Mouse (Mus musculus): ENCODE data around the gene Cnnm2. TPM values are rescaled to one million over a fixed set of nuclear protein-coding genes. Genes with fewer than 3 reads are reported as not detected.

Cnnm2 gene
- polyA plus RNA-seq, 1 experiment: 8.1 TPM

GRCm38 (mm10) chr19:46898222-46898621 is 136.8 kb downstream of the Cnnm2 start:
- H3K4me2 ChIP-seq (ENCODE audit: low read depth): no peak overlapping the region
- no peaks in the 10 kb centered on the region for H3K27me3 ChIP-seq (ENCODE audit: control insufficient read depth, insufficient read depth, insufficient read length)
- H3K4me3 ChIP-seq: no peak overlapping the region
- no peak overlapping the region for H3ac ChIP-seq (ENCODE audit: control insufficient read depth, insufficient read length)
- H3K79me2 ChIP-seq (ENCODE audit: control insufficient read depth, insufficient read depth): no peaks in the 10 kb centered on the region
- peaks cover 28% of the 10 kb centered on the region for H3K36me3 ChIP-seq (ENCODE audit: control insufficient read depth, insufficient read depth)
- no peak for TF ChIP-seq CEBPB (IDR thresholded peaks at IDR 0.05; ENCODE audit: insufficient read depth, poor library complexity, severe bottlenecking)
- peak in 1 of 3 experiments; percentile 15 for TF ChIP-seq MYOD1 (IDR thresholded peaks at IDR 0.05; ENCODE audit: control insufficient read depth in 1 of 3, insufficient read length in 2 of 3, low read depth in 2 of 3)

- H3ac ChIP-seq (ENCODE audit: control insufficient read depth, insufficient read length): no peak overlapping the region
- H3K27me3 ChIP-seq (ENCODE audit: control insufficient read depth, insufficient read depth, insufficient read length): no peaks in the 10 kb centered on the region
- TF ChIP-seq POLR2AphosphoS2 (IDR thresholded peaks at IDR 0.05; ENCODE audit: insufficient read length, low read depth) (no peak), MAX (IDR thresholded peaks at IDR 0.05; ENCODE audit: low read depth) (no peak), MYOD1 (IDR thresholded peaks at IDR 0.05; ENCODE audit: control insufficient read depth in 1 of 3, insufficient read length in 2 of 3, low read depth in 2 of 3) (no peak), POLR2A (IDR thresholded peaks at IDR 0.05; ENCODE audit: insufficient read length, low read depth) (no peak), REST (IDR thresholded peaks at IDR 0.05; ENCODE audit: insufficient read depth, insufficient read length) (no peak), TCF3 (IDR thresholded peaks at IDR 0.05; ENCODE audit: insufficient read length, low read depth) (no peak), E2F4 (IDR thresholded peaks at IDR 0.05; ENCODE audit: insufficient read depth) (no peak), CEBPB (IDR thresholded peaks at IDR 0.05; ENCODE audit: insufficient read depth, poor library complexity, severe bottlenecking) (no peak), TCF12 (IDR thresholded peaks at IDR 0.05; ENCODE audit: insufficient read depth, poor library complexity, severe bottlenecking) (no peak), USF1 (IDR thresholded peaks at IDR 0.05; ENCODE audit: low read depth) (no peak)
- H3K79me2 ChIP-seq (ENCODE audit: control insufficient read depth, insufficient read depth): no peaks in the 10 kb centered on the region
- peak overlapping the region; percentile 22 for H3K4me2 ChIP-seq (ENCODE audit: low read depth)
- H3K36me3 ChIP-seq (ENCODE audit: control insufficient read depth, insufficient read depth): peaks cover 32% of the 10 kb centered on the region
- H3K4me3 ChIP-seq: no peak overlapping the region
These were observed 137.9 kb downstream of the Cnnm2 start for GRCm38 (mm10) chr19:46899306-46899705.

GRCm38 (mm10) chr19:46899871-46900270 is 138.5 kb downstream of the Cnnm2 start:
- TF ChIP-seq MYOG (IDR thresholded peaks at IDR 0.05; ENCODE audit: control insufficient read depth in 1 of 3, insufficient read depth in 1 of 3, insufficient read length in 2 of 3, low read depth in 2 of 3) (peak; percentile 71 to 90 (median 76)), TCF12 (IDR thresholded peaks at IDR 0.05; ENCODE audit: insufficient read depth, poor library complexity, severe bottlenecking) (peak; percentile 63), POLR2A (IDR thresholded peaks at IDR 0.05; ENCODE audit: insufficient read length, low read depth) (no peak), SRF (IDR thresholded peaks at IDR 0.05; ENCODE audit: control insufficient read depth, insufficient read length, low read depth) (no peak), USF1 (IDR thresholded peaks at IDR 0.05; ENCODE audit: low read depth) (no peak), E2F4 (IDR thresholded peaks at IDR 0.05; ENCODE audit: insufficient read depth) (no peak), POLR2AphosphoS2 (IDR thresholded peaks at IDR 0.05; ENCODE audit: insufficient read length, low read depth) (no peak), MYOD1 (IDR thresholded peaks at IDR 0.05; ENCODE audit: control insufficient read depth in 1 of 3, insufficient read length in 2 of 3, low read depth in 2 of 3) (peak; percentile 100), REST (IDR thresholded peaks at IDR 0.05; ENCODE audit: insufficient read depth, insufficient read length) (no peak), TCF3 (IDR thresholded peaks at IDR 0.05; ENCODE audit: insufficient read length, low read depth) (peak; percentile 72), MAX (IDR thresholded peaks at IDR 0.05; ENCODE audit: low read depth) (no peak), CEBPB (IDR thresholded peaks at IDR 0.05; ENCODE audit: insufficient read depth, poor library complexity, severe bottlenecking) (no peak)
- H3K79me2 ChIP-seq (ENCODE audit: control insufficient read depth, insufficient read depth): no peaks in the 10 kb centered on the region

GRCm38 (mm10) chr19:46900786-46901185 is 139.4 kb downstream of the Cnnm2 start:
- H3K4me2 ChIP-seq (ENCODE audit: low read depth): no peak overlapping the region
- no peaks in the 10 kb centered on the region for H3K27me3 ChIP-seq (ENCODE audit: control insufficient read depth, insufficient read depth, insufficient read length)
- peaks cover 24% of the 10 kb centered on the region for H3K36me3 ChIP-seq (ENCODE audit: control insufficient read depth, insufficient read depth)
- no peak for TF ChIP-seq SRF (IDR thresholded peaks at IDR 0.05; ENCODE audit: control insufficient read depth, insufficient read length, low read depth)
- no peak overlapping the region for H3ac ChIP-seq (ENCODE audit: control insufficient read depth, insufficient read length)
- H3K79me2 ChIP-seq (ENCODE audit: control insufficient read depth, insufficient read depth): no peaks in the 10 kb centered on the region
- H3K4me3 ChIP-seq: no peak overlapping the region

More at GRCm38 (mm10) chr19:46899871-46900270, 138.5 kb downstream of the Cnnm2 start:
- Histone ChIP-seq H3K4me3 (no peak overlapping the region), H3ac (ENCODE audit: control insufficient read depth, insufficient read length) (no peak overlapping the region), H3K27me3 (ENCODE audit: control insufficient read depth, insufficient read depth, insufficient read length) (no peaks in the 10 kb centered on the region), H3K36me3 (ENCODE audit: control insufficient read depth, insufficient read depth) (peaks cover 29% of the 10 kb centered on the region), H3K4me2 (ENCODE audit: low read depth) (peak overlapping the region; percentile 33)

GRCm38 (mm10) chr19:46901323-46901722 is 139.9 kb downstream of the Cnnm2 start:
- Histone ChIP-seq H3ac (ENCODE audit: control insufficient read depth, insufficient read length) (no peak overlapping the region), H3K79me2 (ENCODE audit: control insufficient read depth, insufficient read depth) (no peaks in the 10 kb centered on the region), H3K4me3 (no peak overlapping the region), H3K36me3 (ENCODE audit: control insufficient read depth, insufficient read depth) (peaks cover 24% of the 10 kb centered on the region), H3K4me2 (ENCODE audit: low read depth) (no peak overlapping the region), H3K27me3 (ENCODE audit: control insufficient read depth, insufficient read depth, insufficient read length) (no peaks in the 10 kb centered on the region)
- TF ChIP-seq POLR2AphosphoS2 (IDR thresholded peaks at IDR 0.05; ENCODE audit: insufficient read length, low read depth): no peak
- TF ChIP-seq MYOD1 (IDR thresholded peaks at IDR 0.05; ENCODE audit: control insufficient read depth in 1 of 3, insufficient read length in 2 of 3, low read depth in 2 of 3): no peak
- TF ChIP-seq E2F4 (IDR thresholded peaks at IDR 0.05; ENCODE audit: insufficient read depth): no peak
- TF ChIP-seq CEBPB (IDR thresholded peaks at IDR 0.05; ENCODE audit: insufficient read depth, poor library complexity, severe bottlenecking): peak; percentile 97
